Mouse (Mus musculus) liver, embryonic 13.5 days (tissue): ENCODE measurements around the gene Stra6l. TPM values are rescaled to one million over a fixed set of nuclear protein-coding genes. Genes with fewer than 3 reads are reported as not detected.

Experiments used
- ATAC-seq: fragments of 200-750 bp; cut with Nextera tagmentation; 2 replicates; pipeline ENCODE4 v1.8.0; 2017; ENCODE audit warnings: low read depth, mild to moderate bottlenecking, moderate number of reproducible peaks, moderate library complexity
- DNase-seq: peaks from one replicate; pipeline ENCODE4 v3.0.0; 2022
- H3K27ac ChIP-seq: fragments of 300-500 bp; sonication (generic); 2 replicates; pipeline ENCODE4 v1.5.1; 2015; ENCODE audit warnings: moderate library complexity, mild to moderate bottlenecking, inconsistent platforms
- H3K27me3 ChIP-seq: fragments of 300-500 bp; sonication (generic); 2 replicates; pipeline ENCODE4 v1.6.1; 2015; ENCODE audit warnings: mild to moderate bottlenecking, inconsistent platforms
- H3K36me3 ChIP-seq: fragments of 300-500 bp; sonication (generic); 2 replicates; pipeline ENCODE4 v1.6.1; 2015; ENCODE audit warnings: mild to moderate bottlenecking, inconsistent platforms
- H3K4me1 ChIP-seq: fragments of 300-500 bp; sonication (generic); replicated peaks from 2 replicates; pipeline ENCODE4 v1.6.1; 2015; ENCODE audit warnings: inconsistent platforms
- H3K4me2 ChIP-seq: fragments of 300-500 bp; sonication (generic); 2 replicates; pipeline ENCODE4 v1.6.1; 2015; ENCODE audit warnings: inconsistent platforms, mild to moderate bottlenecking, moderate library complexity
- H3K4me3 ChIP-seq: fragments of 300-500 bp; sonication (generic); replicated peaks from 2 replicates; pipeline ENCODE4 v1.5.1; 2015; ENCODE audit warnings: mild to moderate bottlenecking, inconsistent platforms
- H3K9ac ChIP-seq: fragments of 300-500 bp; sonication (generic); 2 replicates; pipeline ENCODE4 v1.6.1; 2015; ENCODE audit warnings: mild to moderate bottlenecking, inconsistent platforms
- H3K9me3 ChIP-seq: fragments of 300-500 bp; sonication (generic); replicated peaks from 2 replicates; pipeline ENCODE4 v1.6.1; 2016; ENCODE audit warnings: inconsistent platforms
- WGBS: fragments of 180-500 bp; shearing (Covaris S2); methylation state at CpG from one replicate; pipeline ENCODE4 v1.1.7; 2015; ENCODE audit not compliant: insufficient replicate concordance; 5-methylcytosine and 5-hydroxymethylcytosine counted together
- polyA plus RNA-seq: library from polyadenylated mRNA; unstranded; fragments of >200 nt; fragmentation: Nextera tagmentation; extraction: Ambion mirVana; gene quantifications from 2 replicates; pipeline ENCODE4 v1.2.1, GENCODE M21; 2015

The Stra6l gene
- polyA plus RNA-seq, 1 experiment from 2014 or later = 2.9 TPM

DNA sequence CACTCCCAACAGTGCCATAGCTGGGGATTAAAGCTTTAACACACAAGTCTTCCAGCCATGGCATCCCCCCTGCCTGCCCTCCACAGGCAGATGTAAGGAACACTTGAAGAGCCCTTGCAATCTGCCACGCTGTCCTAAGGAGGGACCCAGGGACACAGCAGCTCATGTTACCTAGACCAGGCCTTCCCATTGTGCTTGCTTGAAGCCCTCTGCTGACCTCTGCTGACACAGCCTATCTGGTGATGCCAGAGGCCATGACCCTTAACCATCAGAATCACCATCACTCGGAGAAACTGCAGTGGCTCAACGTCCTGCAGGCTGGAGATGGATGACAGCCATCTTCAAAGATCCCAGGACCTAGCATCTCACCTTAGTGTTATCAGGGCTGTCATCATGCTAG, 26.5 kb upstream of the Stra6l start:
- peaks cover 4% of the 10 kb centered on the region; the same call in 1 of the 2 replicates for H3K4me1 ChIP-seq
- no peak overlapping the region for H3K9ac ChIP-seq
- H3K27ac ChIP-seq = no peak overlapping the region
- H3K36me3 ChIP-seq = no peaks in the 10 kb centered on the region
- no peak overlapping the region for H3K4me3 ChIP-seq
- no peak overlapping the region for H3K4me2 ChIP-seq
- no peak for ATAC-seq
- H3K27me3 ChIP-seq = peaks cover 62% of the 10 kb centered on the region
- WGBS = 31% methylated on average over 3 of the region's 3 CpGs
- no peak for DNase-seq
- no peaks in the 10 kb centered on the region for H3K9me3 ChIP-seq

DNA sequence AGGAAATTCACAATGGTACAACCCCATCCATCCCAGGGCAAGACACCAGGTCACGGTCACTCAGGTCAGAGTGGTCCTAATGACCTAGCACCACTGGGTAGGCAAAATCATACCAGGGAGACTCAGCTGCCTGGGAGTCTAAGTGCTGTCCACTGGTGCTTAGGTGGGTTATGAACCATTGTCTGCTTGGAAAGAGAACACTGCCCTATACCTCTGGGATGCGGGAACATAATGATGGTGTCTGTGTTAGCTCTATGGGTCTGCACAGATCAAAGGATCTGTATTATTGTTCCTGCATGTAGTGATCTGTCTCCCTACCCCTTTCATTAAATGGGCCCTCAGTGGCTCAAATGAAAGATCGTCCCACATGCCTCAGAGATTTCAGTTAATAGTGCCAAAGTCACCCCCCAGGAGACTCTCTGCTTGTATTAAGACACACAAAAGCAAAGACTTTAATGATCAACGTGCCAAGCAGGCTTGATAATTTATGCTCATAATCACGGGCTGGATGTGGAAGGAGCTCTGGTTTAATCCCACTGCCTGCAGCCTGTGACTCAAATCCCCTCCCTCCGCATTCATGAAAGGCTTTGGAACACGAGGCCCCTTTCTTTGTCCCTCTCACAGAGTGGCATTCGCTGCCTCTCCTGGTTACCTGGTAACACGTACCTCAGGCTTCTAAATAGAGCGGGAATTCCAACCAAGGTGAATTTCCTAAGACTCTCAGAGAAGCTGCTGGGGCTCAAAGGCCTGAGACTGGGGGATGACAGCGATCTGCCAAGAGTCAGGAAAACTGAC, 25.5 kb upstream of the Stra6l start:
- H3K36me3 ChIP-seq = no peaks in the 10 kb centered on the region
- WGBS = 32% methylated on average over 11 of the region's 11 CpGs
- no peaks in the 10 kb centered on the region for H3K9me3 ChIP-seq
- no peak for ATAC-seq
- peaks cover 72% of the 10 kb centered on the region for H3K27me3 ChIP-seq
- DNase-seq = no peak
- peaks cover 4% of the 10 kb centered on the region; the same call in 1 of the 2 replicates for H3K4me1 ChIP-seq
- H3K27ac ChIP-seq = no peak overlapping the region
- H3K4me2 ChIP-seq = no peak overlapping the region
- no peak overlapping the region for H3K4me3 ChIP-seq
- H3K9ac ChIP-seq = no peak overlapping the region

DNA sequence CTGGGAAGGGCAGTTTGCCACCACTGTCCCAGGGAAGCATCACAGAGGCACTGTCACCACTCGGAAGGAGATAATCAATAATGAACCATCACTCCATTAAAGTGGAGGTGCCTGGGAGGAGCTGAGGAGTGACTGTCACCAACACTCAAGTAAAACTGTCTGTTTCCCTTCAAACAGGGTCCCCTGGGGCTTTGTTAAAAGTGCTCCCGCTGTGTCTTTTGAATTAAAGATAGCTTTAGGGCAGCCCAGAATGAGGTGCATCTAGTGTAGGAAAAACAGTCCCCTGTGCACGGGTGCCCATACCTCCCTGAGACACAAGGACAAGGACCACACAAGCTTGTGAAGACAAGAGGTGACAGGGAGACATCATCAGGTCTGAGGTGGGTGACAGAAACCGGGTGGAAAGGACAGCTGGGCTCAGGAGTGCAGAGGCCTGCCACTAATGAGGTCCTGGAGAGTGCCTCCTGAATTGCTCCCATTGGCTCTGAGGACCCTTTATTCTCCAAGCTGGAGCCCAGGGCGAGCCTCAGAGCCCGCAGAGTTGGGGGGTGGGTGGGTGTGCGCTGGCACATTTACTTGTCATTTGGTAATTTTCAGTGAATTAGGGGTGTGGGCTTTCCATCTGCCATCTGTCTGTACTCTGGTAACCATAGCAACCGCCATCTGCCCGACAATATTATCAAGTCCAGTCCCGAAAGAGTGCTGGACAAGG, 24.3 kb upstream of the Stra6l start:
- DNase-seq (no peak), ATAC-seq (no peak)
- Histone ChIP-seq H3K4me1 (peaks cover 3% of the 10 kb centered on the region; the same call in 1 of the 2 replicates), H3K4me2 (no peak overlapping the region), H3K27ac (no peak overlapping the region), H3K9ac (no peak overlapping the region), H3K36me3 (no peaks in the 10 kb centered on the region), H3K27me3 (peaks cover 78% of the 10 kb centered on the region), H3K4me3 (no peak overlapping the region), H3K9me3 (no peaks in the 10 kb centered on the region)
- WGBS = 6% methylated on average over 10 of the region's 10 CpGs

DNA sequence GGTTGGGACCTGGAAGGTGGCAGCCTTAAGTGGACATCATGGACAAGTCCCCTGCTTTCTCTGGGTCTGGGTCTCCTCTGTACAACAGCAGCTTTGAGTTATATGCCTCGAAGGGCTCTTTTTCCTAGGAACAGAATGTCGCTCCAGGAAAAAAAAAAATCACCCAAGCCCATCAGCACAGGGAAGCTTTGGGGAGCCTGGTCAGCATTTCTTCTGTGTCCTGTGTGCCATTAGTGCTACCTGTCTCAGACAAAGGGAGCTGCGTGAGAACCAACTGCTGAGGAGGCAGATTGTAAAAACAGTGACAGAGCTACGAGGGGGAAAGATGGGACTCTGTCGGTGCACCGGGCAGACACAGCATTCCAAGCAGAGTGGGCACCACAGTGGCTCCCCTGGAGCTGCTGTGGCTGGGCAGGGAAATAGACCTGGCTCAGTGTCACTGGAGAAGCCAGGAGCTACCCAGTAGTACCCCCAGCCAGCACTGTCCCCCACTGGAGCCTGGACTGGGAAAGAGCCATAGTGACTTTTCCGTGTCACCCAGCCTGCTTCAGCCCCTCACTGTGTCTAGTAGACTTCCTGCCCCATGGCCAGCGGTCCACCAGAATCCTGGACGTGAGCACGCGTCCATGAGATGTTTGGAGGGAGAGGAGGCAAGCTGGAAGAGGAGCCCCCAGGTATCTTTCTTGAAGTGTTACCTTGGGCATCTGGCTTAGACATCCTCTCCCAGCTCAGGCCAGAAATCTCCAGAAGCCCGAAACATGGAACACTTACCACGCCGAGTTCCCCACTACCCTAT, 23.5 kb upstream of the Stra6l start:
- no peak for DNase-seq
- WGBS = 31% methylated on average over 14 of the region's 14 CpGs
- H3K4me1 ChIP-seq = no peaks in the 10 kb centered on the region
- H3K27me3 ChIP-seq = peaks cover 78% of the 10 kb centered on the region
- no peak for ATAC-seq
- H3K4me3 ChIP-seq = no peak overlapping the region
- no peak overlapping the region for H3K9ac ChIP-seq
- H3K9me3 ChIP-seq = no peaks in the 10 kb centered on the region
- no peaks in the 10 kb centered on the region for H3K36me3 ChIP-seq
- no peak overlapping the region for H3K4me2 ChIP-seq
- no peak overlapping the region for H3K27ac ChIP-seq

DNA sequence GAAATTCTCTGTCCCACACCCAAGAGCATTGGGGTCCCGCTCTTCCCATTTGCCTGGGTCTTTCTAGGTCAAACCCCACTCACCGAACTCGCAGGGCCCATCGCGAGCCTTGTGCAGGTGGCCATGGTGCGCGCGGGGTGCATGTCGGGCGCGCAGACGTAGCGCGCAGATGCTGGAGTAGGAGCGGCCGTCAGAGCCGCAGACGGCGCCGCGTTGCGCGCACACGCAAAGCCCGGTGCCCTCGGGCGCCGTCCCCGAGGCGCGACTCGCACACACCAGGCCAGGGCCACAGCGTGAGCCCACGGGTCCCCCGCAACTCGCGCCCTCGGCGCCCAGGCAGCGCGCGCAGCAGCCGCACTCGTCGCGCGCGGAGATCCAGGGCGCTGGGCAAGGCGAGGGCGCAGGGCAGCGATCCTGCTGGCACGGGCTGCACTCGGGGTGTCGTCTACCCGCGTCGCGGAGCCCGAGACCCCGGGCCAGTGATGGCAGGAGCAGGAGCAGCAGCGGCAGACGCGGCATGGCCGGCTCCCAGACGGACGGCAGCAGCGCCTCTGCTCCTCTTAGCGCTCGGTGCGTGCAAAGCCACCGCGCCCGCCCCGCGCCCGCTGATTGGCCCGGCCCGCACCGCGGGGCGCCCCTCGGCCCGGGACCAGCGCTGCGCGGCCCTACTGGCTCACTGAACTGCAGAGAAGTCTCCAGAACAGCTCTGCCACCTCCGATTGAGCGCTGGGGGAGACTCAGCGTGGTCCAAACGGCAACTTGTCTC, 22.0 kb upstream of the Stra6l start, which contains the start of gene Igfbpl1:
TSS of gene Igfbpl1 (minus strand) at position 649 of the 766 bp plus-strand sequence.
- Histone ChIP-seq H3K27me3 (peaks cover 90% of the 10 kb centered on the region), H3K27ac (no peak within 1 kb of the TSS), H3K4me2 (peak within 1 kb of the TSS; percentile 41), H3K4me3 (peak within 1 kb of the TSS; percentile 16; the same call in 1 of the 2 replicates), H3K9me3 (no peaks in the 10 kb centered on the region), H3K36me3 (no peaks in the 10 kb centered on the region), H3K9ac (no peak within 1 kb of the TSS), H3K4me1 (no peaks in the 10 kb centered on the region)
- DNase-seq (no peak), ATAC-seq (no peak)
- WGBS = 3% methylated on average over 91 of the region's 91 CpGs

DNA sequence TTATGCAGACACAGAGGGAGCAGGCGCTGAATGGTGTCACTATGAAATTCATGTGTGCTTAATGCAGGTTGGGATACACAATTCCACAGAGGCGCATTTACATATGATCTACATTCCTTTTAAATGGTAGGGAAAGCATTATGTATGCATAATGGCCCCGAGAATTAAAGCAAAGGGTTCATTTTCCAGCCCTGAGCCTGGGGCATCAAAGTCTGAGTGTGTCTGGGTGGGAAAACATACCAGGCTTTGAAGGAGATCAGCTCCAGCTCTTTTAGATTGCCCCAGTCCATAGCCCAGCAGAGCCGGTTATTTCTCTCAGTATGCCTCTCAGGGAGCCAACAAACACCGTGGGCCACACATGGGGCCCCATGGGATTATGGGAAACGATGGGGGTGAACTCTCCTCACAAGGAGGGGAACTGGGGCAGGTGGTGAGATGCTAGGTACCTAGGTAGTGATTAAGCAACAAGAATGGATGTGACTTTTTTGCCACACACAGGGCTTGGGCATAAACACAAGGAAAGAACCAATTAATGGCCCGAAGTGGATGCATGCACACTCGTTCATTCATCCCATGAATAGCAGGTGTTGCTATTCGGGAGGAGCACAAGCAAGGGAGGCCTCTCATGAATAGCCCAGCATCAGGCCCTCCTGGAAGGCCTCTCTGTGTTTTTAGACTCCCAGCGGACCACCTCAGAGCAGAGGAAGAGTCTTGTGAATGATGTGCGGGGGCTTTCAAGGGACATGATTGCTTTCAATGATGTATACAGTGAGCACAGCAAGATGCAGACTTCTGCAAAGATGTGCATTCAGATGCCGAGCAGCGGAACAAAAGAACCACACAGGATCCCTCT, 18.3 kb upstream of the Stra6l start:
- no peak overlapping the region for H3K27ac ChIP-seq
- no peaks in the 10 kb centered on the region for H3K36me3 ChIP-seq
- H3K4me3 ChIP-seq = no peak overlapping the region
- H3K27me3 ChIP-seq = peaks cover 60% of the 10 kb centered on the region
- no peak overlapping the region for H3K9ac ChIP-seq
- ATAC-seq (no peak), DNase-seq (no peak)
- no peaks in the 10 kb centered on the region for H3K9me3 ChIP-seq
- no peak overlapping the region for H3K4me2 ChIP-seq
- H3K4me1 ChIP-seq = no peaks in the 10 kb centered on the region
- 45% methylated on average over 13 of the region's 13 CpGs for WGBS

DNA sequence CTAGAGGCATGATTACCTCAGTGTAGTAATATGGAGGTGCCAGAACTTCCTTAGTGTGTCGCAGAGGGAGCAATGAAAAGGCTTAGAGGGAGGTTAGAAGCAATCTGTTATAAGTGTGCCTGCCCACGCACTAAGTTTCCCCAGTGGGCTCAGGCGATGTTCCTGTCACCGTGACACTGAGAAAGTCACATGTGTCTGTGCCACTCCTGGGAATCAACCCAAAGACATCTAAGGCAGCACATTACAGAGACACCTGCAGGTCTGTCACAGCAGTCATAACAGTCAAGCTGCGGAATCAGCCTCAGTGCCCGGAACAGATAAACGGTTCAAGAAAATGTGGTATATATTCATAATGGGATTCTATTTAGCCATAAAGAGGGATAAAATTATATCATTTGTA, 16.5 kb upstream of the Stra6l start:
- H3K27me3 ChIP-seq = peaks cover 41% of the 10 kb centered on the region
- ATAC-seq (no peak), DNase-seq (no peak)
- WGBS = 71% methylated on average over 7 of the region's 7 CpGs
- no peak overlapping the region for H3K4me2 ChIP-seq
- no peaks in the 10 kb centered on the region for H3K36me3 ChIP-seq
- H3K4me3 ChIP-seq = no peak overlapping the region
- H3K9me3 ChIP-seq = no peaks in the 10 kb centered on the region
- no peaks in the 10 kb centered on the region for H3K4me1 ChIP-seq
- H3K27ac ChIP-seq = no peak overlapping the region
- H3K9ac ChIP-seq = no peak overlapping the region

DNA sequence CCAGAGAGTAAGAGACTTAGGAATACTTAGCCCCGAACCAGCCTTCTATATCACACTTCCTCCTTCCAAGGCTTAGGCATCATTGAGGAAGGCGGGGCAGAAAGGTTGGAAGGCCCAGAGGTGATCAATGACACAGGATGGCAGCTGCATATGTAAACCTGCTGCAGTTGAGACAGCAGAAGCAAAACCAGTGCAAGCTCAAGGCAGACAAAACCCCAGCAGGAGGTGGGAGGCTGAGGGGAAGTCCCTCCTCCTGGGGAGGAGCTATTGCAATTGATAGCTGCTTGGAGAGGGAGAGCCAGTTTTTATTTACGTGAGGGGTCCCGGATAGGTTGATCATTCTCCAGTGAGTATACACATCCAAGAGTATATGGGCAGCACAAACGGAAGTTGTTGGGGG, 15.0 kb upstream of the Stra6l start:
- WGBS = 34% methylated on average over 5 of the region's 5 CpGs
- DNase-seq (no peak), ATAC-seq (no peak)
- Histone ChIP-seq H3K4me1 (no peaks in the 10 kb centered on the region), H3K4me2 (no peak overlapping the region), H3K27me3 (peaks cover 27% of the 10 kb centered on the region), H3K27ac (no peak overlapping the region), H3K9ac (no peak overlapping the region), H3K9me3 (no peaks in the 10 kb centered on the region), H3K36me3 (no peaks in the 10 kb centered on the region), H3K4me3 (no peak overlapping the region)

DNA sequence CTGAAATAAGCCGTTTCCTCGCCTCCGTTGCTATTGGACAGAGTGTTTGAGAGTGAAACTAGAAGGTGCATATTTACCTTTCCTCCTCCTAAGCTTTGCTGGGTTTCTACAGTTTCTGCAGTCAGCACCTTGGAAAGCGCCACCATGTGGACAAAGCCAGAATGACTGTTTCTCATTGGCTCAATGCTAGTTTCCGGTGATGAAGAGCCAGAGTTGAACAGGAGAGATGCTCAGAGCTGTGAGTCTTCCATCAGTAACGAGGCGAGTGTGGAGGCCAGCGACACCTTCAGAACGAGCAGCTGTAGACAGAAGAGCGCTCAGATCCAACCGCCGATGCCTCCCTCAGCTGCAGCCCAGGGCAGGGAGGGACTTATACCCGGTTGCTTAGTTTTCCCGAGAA, 4.1 kb upstream of the Stra6l start:
- no peaks in the 10 kb centered on the region for H3K4me1 ChIP-seq
- WGBS = 35% methylated on average over 14 of the region's 14 CpGs
- H3K9me3 ChIP-seq = no peaks in the 10 kb centered on the region
- 0 out of 2 replicates have a peak, but pooled peaks cover 5% of the 10 kb centered on the region for H3K27me3 ChIP-seq
- H3K27ac ChIP-seq = no peak overlapping the region
- DNase-seq (peak; percentile 8), ATAC-seq (no peak)
- H3K36me3 ChIP-seq = no peaks in the 10 kb centered on the region
- no peak overlapping the region for H3K4me3 ChIP-seq
- no peak overlapping the region for H3K4me2 ChIP-seq
- no peak overlapping the region for H3K9ac ChIP-seq

DNA sequence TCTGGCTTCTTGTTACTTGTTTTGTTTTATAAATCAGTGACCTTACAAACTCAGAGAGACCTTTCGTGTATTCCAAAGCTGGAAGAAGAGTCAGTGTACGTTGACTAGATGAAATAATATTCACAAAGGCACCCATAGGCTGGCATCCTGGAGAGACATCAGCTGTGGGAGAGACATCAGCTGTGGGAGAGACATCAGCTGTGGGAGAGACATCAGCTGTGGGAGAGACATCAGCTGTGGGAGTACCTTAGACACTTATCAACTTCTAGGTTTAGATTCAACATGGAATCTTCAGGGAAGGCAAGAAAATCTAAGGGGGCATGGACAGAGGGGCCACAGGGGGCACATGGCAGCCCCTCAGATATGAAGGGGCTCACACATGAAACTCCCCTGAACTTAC, 2.2 kb upstream of the Stra6l start:
- Histone ChIP-seq H3K9ac (no peak overlapping the region), H3K27ac (no peak overlapping the region), H3K27me3 (peaks cover 9% of the 10 kb centered on the region; the same call in 1 of the 2 replicates), H3K4me2 (no peak overlapping the region), H3K4me1 (no peaks in the 10 kb centered on the region), H3K9me3 (no peaks in the 10 kb centered on the region), H3K4me3 (no peak overlapping the region), H3K36me3 (no peaks in the 10 kb centered on the region)
- ATAC-seq (no peak), DNase-seq (no peak)
- 68% methylated on average over 2 of the region's 2 CpGs for WGBS
